Mouse (Mus musculus) limb, embryonic 13.5 days (tissue): Measurements from ENCODE around the gene Cd7. TPM values are rescaled to one million over a fixed set of nuclear protein-coding genes. Genes with fewer than 3 reads are reported as not detected.
A peak's percentile ranks its signal among the peaks of the same experiment; 100 is the strongest.

Experiments used
- ATAC-seq: fragments of 200-750 bp; cut with Nextera tagmentation; 2 replicates; pipeline ENCODE4 v1.8.0; 2017; ENCODE audit warnings: low read depth, moderate number of reproducible peaks, moderate TSS enrichment; ENCODE audit not compliant: low FRiP score
- H3K27ac ChIP-seq: fragments of 300-500 bp; sonication (generic); 2 replicates; pipeline ENCODE4 v1.5.1; 2015; ENCODE audit warnings: inconsistent platforms, mild to moderate bottlenecking, moderate library complexity
- H3K27me3 ChIP-seq: fragments of 300-500 bp; sonication (generic); 2 replicates; pipeline ENCODE4 v1.6.1; 2015; ENCODE audit warnings: mild to moderate bottlenecking, inconsistent platforms
- H3K36me3 ChIP-seq: fragments of 300-500 bp; sonication (generic); 2 replicates; pipeline ENCODE4 v1.6.1; 2015; ENCODE audit warnings: inconsistent platforms, mild to moderate bottlenecking, moderate library complexity
- H3K4me1 ChIP-seq: fragments of 300-500 bp; sonication (generic); 2 replicates; pipeline ENCODE4 v1.6.1; 2015; ENCODE audit warnings: inconsistent platforms
- H3K4me2 ChIP-seq: fragments of 300-500 bp; sonication (generic); replicated peaks from 2 replicates; pipeline ENCODE4 v1.6.1; 2015; ENCODE audit warnings: inconsistent platforms, mild to moderate bottlenecking, moderate library complexity
- H3K4me3 ChIP-seq: fragments of 300-500 bp; sonication (generic); 2 replicates; pipeline ENCODE4 v1.5.1; 2015; ENCODE audit warnings: moderate library complexity, mild to moderate bottlenecking, inconsistent platforms
- H3K9ac ChIP-seq: fragments of 300-500 bp; sonication (generic); 2 replicates; pipeline ENCODE4 v1.6.1; 2015; ENCODE audit warnings: mild to moderate bottlenecking, inconsistent platforms
- H3K9me3 ChIP-seq: fragments of 300-500 bp; sonication (generic); 2 replicates; pipeline ENCODE4 v1.6.1; 2016; ENCODE audit warnings: inconsistent platforms
- WGBS: fragments of 180-500 bp; shearing (Covaris S2); methylation state at CpG from one replicate; pipeline ENCODE4 v1.1.7; 2015; 5-methylcytosine and 5-hydroxymethylcytosine counted together
- polyA plus RNA-seq: library from polyadenylated mRNA; unstranded; fragments of >200 nt; fragmentation: Nextera tagmentation; extraction: Ambion mirVana; gene quantifications from 2 replicates; pipeline ENCODE4 v1.2.1, GENCODE M21; 2015

Gene Cd7
- polyA plus RNA-seq, 1 experiment from 2014 or later: not detected

DNA sequence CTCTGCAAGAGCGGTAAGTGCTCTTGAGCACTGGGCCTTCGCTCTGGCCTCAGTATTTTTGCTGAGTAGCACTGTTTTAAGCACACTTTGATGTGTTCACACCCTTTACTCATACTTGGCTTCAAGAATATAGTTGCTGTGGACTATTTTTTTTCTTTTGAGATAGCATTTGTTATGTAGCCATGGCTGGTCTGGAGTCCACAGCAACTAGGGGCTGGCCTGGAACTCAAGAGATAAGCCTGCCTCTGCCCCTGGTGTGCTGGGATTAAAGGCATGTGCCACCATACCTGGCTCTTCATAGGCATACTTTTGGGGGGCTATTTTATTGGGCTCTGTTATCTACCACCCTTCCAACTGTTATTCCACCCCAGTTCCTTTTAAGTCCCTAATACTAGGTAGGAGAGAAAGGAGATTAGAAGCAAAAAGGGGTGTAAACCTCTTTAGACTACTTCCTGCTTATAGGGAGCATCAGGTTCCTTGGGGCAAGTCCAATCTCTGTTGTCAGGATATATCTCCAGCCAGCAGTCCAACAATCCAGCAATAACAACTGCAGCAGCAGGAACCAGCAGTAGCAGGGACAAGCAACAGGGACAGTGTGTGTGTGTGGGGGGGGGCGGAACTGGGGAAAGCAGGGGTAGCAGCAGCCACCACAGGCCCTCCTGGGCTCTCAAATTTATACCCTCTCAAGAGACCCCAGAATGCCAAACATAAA lies 29.0 kb downstream of the Cd7 start:
- no peaks in the 10 kb centered on the region for H3K27me3 ChIP-seq
- ATAC-seq: no peak
- H3K9me3 ChIP-seq: no peaks in the 10 kb centered on the region
- H3K9ac ChIP-seq: no peak overlapping the region
- H3K4me3 ChIP-seq: no peak overlapping the region
- H3K4me2 ChIP-seq: no peak overlapping the region
- H3K4me1 ChIP-seq: peaks cover 13% of the 10 kb centered on the region; the same call in 1 of the 2 replicates
- 92% methylated on average over 3 of the region's 3 CpGs for WGBS
- no peaks in the 10 kb centered on the region for H3K36me3 ChIP-seq
- H3K27ac ChIP-seq: no peak overlapping the region

DNA sequence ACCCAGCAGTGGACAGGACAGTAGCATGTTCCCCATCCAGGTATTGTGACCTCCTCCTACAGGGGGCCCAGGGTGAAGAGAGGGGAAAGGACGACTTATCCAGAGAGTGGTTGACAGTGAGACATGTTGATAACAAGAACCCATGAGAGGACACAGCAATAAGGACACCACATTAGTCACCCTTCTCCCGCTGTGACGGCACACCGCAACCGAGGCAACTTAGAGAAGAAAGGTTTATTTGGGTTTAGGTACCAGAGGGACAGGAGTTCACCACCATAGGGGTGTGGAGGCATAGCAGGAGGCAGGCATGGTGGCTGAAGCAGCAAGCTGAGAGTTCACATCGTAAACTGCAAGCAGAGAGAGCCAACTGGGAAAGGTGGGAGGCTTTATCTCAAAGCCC lies 33.0 kb downstream of the Cd7 start:
- Histone ChIP-seq H3K4me1 (peaks cover 17% of the 10 kb centered on the region; the same call in 1 of the 2 replicates), H3K27ac (no peak overlapping the region), H3K4me3 (no peak overlapping the region), H3K4me2 (no peak overlapping the region), H3K36me3 (no peaks in the 10 kb centered on the region), H3K9ac (no peak overlapping the region), H3K27me3 (no peaks in the 10 kb centered on the region), H3K9me3 (no peaks in the 10 kb centered on the region)
- no peak for ATAC-seq
- 70% methylated on average over 6 of the region's 6 CpGs for WGBS

GRCm38 (mm10) chr11:121004281-121004680 lies 34.9 kb downstream of the Cd7 start:
- peaks cover 17% of the 10 kb centered on the region; the same call in 1 of the 2 replicates for H3K4me1 ChIP-seq
- H3K36me3 ChIP-seq: peaks cover under 1% of the 10 kb centered on the region
- no peak overlapping the region for H3K9ac ChIP-seq
- no peak overlapping the region for H3K4me3 ChIP-seq
- no peaks in the 10 kb centered on the region for H3K9me3 ChIP-seq
- 68% methylated on average over 5 of the region's 5 CpGs for WGBS
- no peak overlapping the region for H3K27ac ChIP-seq
- no peak overlapping the region for H3K4me2 ChIP-seq
- H3K27me3 ChIP-seq: no peaks in the 10 kb centered on the region
- no peak for ATAC-seq

GRCm38 (mm10) chr11:121001966-121002365 lies 37.3 kb downstream of the Cd7 start:
- Histone ChIP-seq H3K27me3 (no peaks in the 10 kb centered on the region), H3K4me2 (no peak overlapping the region), H3K36me3 (peaks cover 12% of the 10 kb centered on the region), H3K4me3 (no peak overlapping the region), H3K9me3 (no peaks in the 10 kb centered on the region), H3K27ac (no peak overlapping the region), H3K9ac (no peak overlapping the region), H3K4me1 (peaks cover 13% of the 10 kb centered on the region; the same call in 1 of the 2 replicates)
- no peak for ATAC-seq
- 58% methylated on average over 4 of the region's 4 CpGs for WGBS

GRCm38 (mm10) chr11:120994741-120995140 lies 44.5 kb downstream of the Cd7 start:
- no peak overlapping the region for H3K4me3 ChIP-seq
- H3K27ac ChIP-seq: no peak overlapping the region
- ATAC-seq: no peak
- no peak overlapping the region for H3K4me2 ChIP-seq
- no peaks in the 10 kb centered on the region for H3K27me3 ChIP-seq
- WGBS: 85% methylated on average over 6 of the region's 6 CpGs
- H3K9me3 ChIP-seq: no peaks in the 10 kb centered on the region
- H3K4me1 ChIP-seq: peaks cover 19% of the 10 kb centered on the region
- no peak overlapping the region for H3K9ac ChIP-seq
- peaks cover 16% of the 10 kb centered on the region for H3K36me3 ChIP-seq

GRCm38 (mm10) chr11:120993586-120993985 lies 45.6 kb downstream of the Cd7 start:
- peaks cover 30% of the 10 kb centered on the region for H3K4me1 ChIP-seq
- no peak overlapping the region for H3K4me3 ChIP-seq
- H3K27ac ChIP-seq: no peak overlapping the region
- H3K27me3 ChIP-seq: no peaks in the 10 kb centered on the region
- WGBS: 93% methylated on average over 5 of the region's 5 CpGs
- ATAC-seq: no peak
- H3K36me3 ChIP-seq: peaks cover 10% of the 10 kb centered on the region; the same call in 1 of the 2 replicates
- H3K9ac ChIP-seq: no peak overlapping the region; the same call in 1 of the 2 replicates
- no peak overlapping the region for H3K4me2 ChIP-seq
- H3K9me3 ChIP-seq: no peaks in the 10 kb centered on the region

DNA sequence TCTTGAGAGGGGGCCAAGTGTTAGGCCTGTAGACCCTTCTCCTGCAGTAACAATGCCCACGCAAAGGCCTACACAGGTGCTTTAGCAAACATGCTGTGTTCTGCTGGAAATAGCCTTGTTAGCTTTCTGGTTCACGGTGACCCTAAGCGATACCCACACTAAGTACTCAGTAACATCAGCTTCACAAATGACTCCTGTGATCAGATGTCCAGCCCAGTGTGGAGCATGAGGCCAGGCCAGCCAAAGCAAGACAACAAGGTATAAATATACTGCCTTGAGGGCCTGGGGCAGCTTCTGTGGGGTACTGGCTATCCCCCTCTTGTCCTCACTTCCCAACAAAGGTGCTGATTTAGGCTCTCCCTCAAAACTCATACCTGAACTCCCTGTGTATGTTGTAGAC lies 46.1 kb downstream of the Cd7 start:
- no peaks in the 10 kb centered on the region for H3K9me3 ChIP-seq
- H3K36me3 ChIP-seq: peaks cover 5% of the 10 kb centered on the region; the same call in 1 of the 2 replicates
- ATAC-seq: no peak
- no peak overlapping the region for H3K9ac ChIP-seq
- H3K4me1 ChIP-seq: peaks cover 35% of the 10 kb centered on the region
- WGBS: 97% methylated on average over 3 of the region's 3 CpGs
- no peaks in the 10 kb centered on the region for H3K27me3 ChIP-seq
- no peak overlapping the region for H3K4me2 ChIP-seq
- no peak overlapping the region for H3K27ac ChIP-seq
- H3K4me3 ChIP-seq: no peak overlapping the region

GRCm38 (mm10) chr11:120991791-120992190 lies 47.4 kb downstream of the Cd7 start:
- H3K36me3 ChIP-seq: peaks cover 5% of the 10 kb centered on the region; the same call in 1 of the 2 replicates
- peak overlapping the region; percentile 100 for H3K9ac ChIP-seq
- no peak for ATAC-seq
- no peaks in the 10 kb centered on the region for H3K27me3 ChIP-seq
- peaks cover 44% of the 10 kb centered on the region for H3K4me1 ChIP-seq
- no peaks in the 10 kb centered on the region for H3K9me3 ChIP-seq
- H3K4me3 ChIP-seq: peak overlapping the region; percentile 97
- H3K4me2 ChIP-seq: peak overlapping the region; percentile 83
- 73% methylated on average over 3 of the region's 3 CpGs for WGBS
- H3K27ac ChIP-seq: no peak overlapping the region

DNA sequence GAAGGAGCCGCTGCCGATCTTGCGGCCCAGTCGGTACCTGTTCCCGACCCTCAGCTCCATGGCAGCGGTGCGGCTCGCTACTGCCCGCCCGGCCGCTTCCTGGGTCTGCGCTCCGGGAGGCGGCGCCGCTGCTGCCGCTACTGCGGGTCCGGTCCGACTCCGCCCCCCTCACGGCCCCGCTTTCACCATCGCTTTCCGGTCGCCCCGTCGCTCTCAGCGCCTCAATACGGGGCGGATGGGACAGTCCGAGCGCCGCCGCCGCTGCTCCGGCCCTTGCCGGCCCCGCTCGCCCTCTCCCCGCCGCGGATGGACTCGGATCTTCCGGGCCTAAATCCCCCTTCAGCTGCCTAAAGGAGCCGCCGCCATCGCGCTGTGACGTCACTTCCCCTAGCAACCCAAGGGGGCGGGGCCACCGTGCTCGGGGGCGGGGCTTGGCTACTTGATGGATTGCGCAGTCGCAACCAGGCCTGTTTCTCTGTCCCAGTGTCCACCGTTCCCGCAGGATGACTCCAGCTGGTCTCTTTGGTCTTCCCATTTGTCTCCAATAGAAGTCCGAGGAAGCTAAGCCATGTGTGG lies 48.2 kb downstream of the Cd7 start, which contains the start of gene Csnk1d:
Gene Csnk1d, minus strand, starts transcription at position 380 of the 576 bp plus-strand sequence.
- under 1% methylated on average over 59 of the region's 59 CpGs for WGBS
- peak within 1 kb of the TSS; percentile 97 for H3K4me3 ChIP-seq

GRCm38 (mm10) chr11:120990126-120990781 lies 49.0 kb downstream of the Cd7 start:
- peak; percentile 29; the same call in 1 of the 2 replicates for ATAC-seq
- H3K4me2 ChIP-seq: peak overlapping the region; percentile 83
- H3K4me1 ChIP-seq: peaks cover 44% of the 10 kb centered on the region
- H3K9ac ChIP-seq: peak overlapping the region; percentile 100
- H3K4me3 ChIP-seq: peak overlapping the region; percentile 97
- H3K36me3 ChIP-seq: peaks cover 17% of the 10 kb centered on the region
- H3K27me3 ChIP-seq: no peaks in the 10 kb centered on the region
- no peaks in the 10 kb centered on the region for H3K9me3 ChIP-seq
- 1% methylated on average over 33 of the region's 35 CpGs for WGBS
- peak overlapping the region; percentile 97 for H3K27ac ChIP-seq

More for the DNA sequence above, 48.2 kb downstream of the Cd7 start, which contains the start of gene Csnk1d:
- peak; percentile 93 for ATAC-seq
- Histone ChIP-seq H3K4me2 (peak within 1 kb of the TSS; percentile 83), H3K36me3 (peaks cover 9% of the 10 kb centered on the region), H3K4me1 (peaks cover 44% of the 10 kb centered on the region), H3K27me3 (no peaks in the 10 kb centered on the region), H3K9me3 (no peaks in the 10 kb centered on the region), H3K27ac (peak within 1 kb of the TSS; percentile 97), H3K9ac (peak within 1 kb of the TSS; percentile 100)

GRCm38 (mm10) chr11:120989523-120989922 lies 49.7 kb downstream of the Cd7 start:
- Histone ChIP-seq H3K4me2 (peak overlapping the region; percentile 83), H3K27ac (no peak overlapping the region), H3K4me1 (peaks cover 44% of the 10 kb centered on the region), H3K9me3 (no peaks in the 10 kb centered on the region), H3K4me3 (peak overlapping the region; percentile 97), H3K27me3 (no peaks in the 10 kb centered on the region), H3K36me3 (peaks cover 23% of the 10 kb centered on the region), H3K9ac (peak overlapping the region; percentile 100)
- 24% methylated on average over 1 of the region's 1 CpGs for WGBS
- no peak for ATAC-seq

- peak overlapping the region; percentile 83 for H3K4me2 ChIP-seq
- ATAC-seq: no peak
- 84% methylated on average over 4 of the region's 4 CpGs for WGBS
- peak overlapping the region; percentile 100 for H3K9ac ChIP-seq
- H3K27ac ChIP-seq: no peak overlapping the region
- H3K9me3 ChIP-seq: no peaks in the 10 kb centered on the region
- H3K4me3 ChIP-seq: peak overlapping the region; percentile 97; the same call in 1 of the 2 replicates
- peaks cover 34% of the 10 kb centered on the region for H3K36me3 ChIP-seq
- no peaks in the 10 kb centered on the region for H3K27me3 ChIP-seq
- H3K4me1 ChIP-seq: peaks cover 44% of the 10 kb centered on the region
Measured at GRCm38 (mm10) chr11:120988410-120988809, 50.8 kb downstream of the Cd7 start.
